Mouse (Mus musculus) spleen, adult 2 months (tissue): ENCODE measurements around the gene Gnl1. TPM values are rescaled to one million over a fixed set of nuclear protein-coding genes. Genes with fewer than 3 reads are reported as not detected.
A peak's percentile ranks its signal among the peaks of the same experiment; 100 is the strongest.
"Not testable (repeated sequence)": the region's sequence is repeated elsewhere in the genome, so short reads cannot be mapped to it uniquely, and the experiment has no call there.

Experiments
- DNase-seq, 2 experiments: peaks; one replicate each; pipeline versions ENCODE4 v3.0.0 to v3.0.0-alpha.2; 2012 to 2021; ENCODE audit warnings: low spot score in 2 of 2, low read depth in 1 of 2
- H3K27ac ChIP-seq: fragments of 200-500 bp; 2 replicates; pipeline ENCODE4 v1.5.1; 2012; ENCODE audit warnings: low read length, inconsistent platforms; ENCODE audit not compliant: insufficient read depth
- H3K27me3 ChIP-seq: fragments of 200-500 bp; 2 replicates; pipeline ENCODE4 v1.6.1; 2012; ENCODE audit warnings: mild to moderate bottlenecking, moderate library complexity, low read length, inconsistent platforms; ENCODE audit not compliant: control insufficient read depth, insufficient read depth
- H3K36me3 ChIP-seq: fragments of 200-500 bp; 2 replicates; pipeline ENCODE4 v1.6.1; 2012; ENCODE audit warnings: mild to moderate bottlenecking, low read length, inconsistent platforms; ENCODE audit not compliant: control insufficient read depth, insufficient read depth
- H3K4me1 ChIP-seq: fragments of 200-500 bp; 2 replicates; pipeline ENCODE4 v1.6.1; 2011; ENCODE audit warnings: inconsistent platforms; ENCODE audit not compliant: control insufficient read depth, insufficient read depth, insufficient read length
- H3K4me3 ChIP-seq: fragments of 200-500 bp; 2 replicates; pipeline ENCODE4 v1.5.1; 2011; ENCODE audit warnings: mild to moderate bottlenecking, inconsistent platforms; ENCODE audit not compliant: insufficient read depth, insufficient read length; ENCODE audit errors: extremely low read depth
- CTCF ChIP-seq: fragments of 200-500 bp; IDR thresholded peaks from 2 replicates; pipeline ENCODE4 v1.5.1; 2011; ENCODE audit warnings: mild to moderate bottlenecking, inconsistent platforms; ENCODE audit not compliant: insufficient read depth, insufficient read length, insufficient replicate concordance; ENCODE audit errors: extremely low read depth
- POLR2A ChIP-seq: fragments of 200-500 bp; IDR thresholded peaks from 2 replicates; pipeline ENCODE4 v1.6.1; 2011; ENCODE audit warnings: low read depth, low read length, inconsistent platforms
- WGBS: fragments of 180-500 bp; shearing (Covaris S2); methylation state at CpG from one replicate; pipeline ENCODE4 v1.1.7; 2018; 5-methylcytosine and 5-hydroxymethylcytosine counted together
- polyA plus RNA-seq: library from polyadenylated mRNA; depleted of rRNA; stranded (reverse); fragments of >200 nt; gene quantifications from 2 replicates; pipeline ENCODE4 v1.2.3, GENCODE M21; 2012

Gnl1 gene
- polyA plus RNA-seq, 1 experiment, result 28.9 TPM

DNA sequence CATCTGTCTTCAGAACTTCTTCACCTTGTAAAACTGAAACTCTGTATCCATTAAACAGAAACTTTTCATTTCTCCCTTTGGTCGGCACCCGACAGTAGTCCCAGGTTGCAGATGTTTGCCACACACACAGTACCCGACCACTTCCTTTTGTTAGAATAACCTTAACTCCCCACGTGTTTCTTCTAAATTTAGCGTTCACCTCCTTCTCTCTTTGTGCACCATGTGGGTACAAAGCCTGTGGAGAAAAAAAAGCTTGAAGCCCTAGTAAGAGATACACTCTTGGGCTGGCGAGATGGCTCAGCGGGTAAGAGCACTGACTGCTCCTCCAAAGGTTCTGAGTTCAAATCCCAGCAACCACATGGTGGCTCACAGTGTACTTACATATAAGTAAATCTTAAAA lies 19.7 kb downstream of the Gnl1 start:
- Histone ChIP-seq H3K4me3 (no peak overlapping the region), H3K4me1 (peaks cover 23% of the 10 kb centered on the region; the same call in 1 of the 2 replicates), H3K36me3 (0 out of 2 replicates have a peak, but pooled peaks cover 1% of the 10 kb centered on the region), H3K27ac (peak overlapping the region; percentile 58; the same call in 1 of the 2 replicates), H3K27me3 (no peaks in the 10 kb centered on the region)
- no peak for TF ChIP-seq CTCF
- DNase-seq, result peak; percentile 67 to 83
- WGBS, result 8% methylated on average over 7 of the region's 7 CpGs

GRCm38 (mm10) chr17:36000349-36000748 lies 20.7 kb downstream of the Gnl1 start:
- H3K27ac ChIP-seq, result peak overlapping the region; percentile 66
- TF ChIP-seq CTCF (no peak), POLR2A (no peak)
- no peak for DNase-seq
- no peak overlapping the region for H3K4me3 ChIP-seq
- H3K27me3 ChIP-seq, result no peaks in the 10 kb centered on the region
- H3K4me1 ChIP-seq, result peaks cover 22% of the 10 kb centered on the region; the same call in 1 of the 2 replicates
- peaks cover 3% of the 10 kb centered on the region for H3K36me3 ChIP-seq
- WGBS, result 53% methylated on average over 4 of the region's 4 CpGs

DNA sequence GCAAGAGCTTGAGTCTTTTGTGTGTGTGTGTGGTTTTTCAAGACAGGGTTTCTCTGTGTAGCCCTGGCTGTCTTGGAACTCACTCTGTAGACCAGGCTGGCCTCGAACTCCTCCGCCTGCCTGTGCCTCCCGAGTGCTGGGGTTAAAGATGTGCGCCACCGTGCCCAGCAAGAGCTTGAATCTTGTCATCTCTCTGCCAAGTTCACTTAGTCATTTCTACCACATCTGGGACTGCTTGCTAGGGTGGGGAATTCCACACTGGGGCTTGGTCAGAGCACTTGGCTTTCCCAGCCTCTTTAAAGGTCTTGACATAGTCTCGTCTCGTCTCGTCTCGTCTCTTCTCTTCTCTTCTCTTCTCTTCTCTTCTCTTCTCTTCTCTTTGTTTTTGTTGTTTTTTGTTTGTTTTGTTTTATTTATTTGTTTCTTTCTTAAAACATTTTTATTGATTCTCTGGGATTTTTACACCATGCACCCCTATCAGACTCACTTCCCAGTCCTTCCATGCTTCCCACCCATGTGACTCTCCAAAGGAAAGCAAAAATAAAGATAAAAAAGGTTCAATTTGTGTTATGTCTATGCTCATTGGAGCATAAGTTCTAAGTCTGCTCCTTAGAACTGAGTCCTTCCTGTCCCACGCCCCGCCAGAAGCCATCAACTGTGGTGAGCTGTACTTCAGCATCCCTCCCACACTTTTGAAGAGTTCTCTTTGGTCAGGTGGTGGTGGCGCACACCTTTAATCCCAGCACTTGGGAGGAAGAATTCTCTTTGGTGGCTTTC lies 21.7 kb downstream of the Gnl1 start:
- Histone ChIP-seq H3K27ac (peak overlapping the region; percentile 65), H3K4me1 (peaks cover 21% of the 10 kb centered on the region; the same call in 1 of the 2 replicates), H3K4me3 (no peak overlapping the region), H3K27me3 (no peaks in the 10 kb centered on the region), H3K36me3 (peaks cover 7% of the 10 kb centered on the region)
- peak in 1 of 2 experiments; percentile 56 for DNase-seq
- WGBS, result 34% methylated on average over 12 of the region's 12 CpGs
- no peak for TF ChIP-seq CTCF

GRCm38 (mm10) chr17:36001966-36002365 lies 22.3 kb downstream of the Gnl1 start:
- DNase-seq, result no peak
- H3K4me1 ChIP-seq, result peaks cover 21% of the 10 kb centered on the region; the same call in 1 of the 2 replicates
- no peak overlapping the region for H3K4me3 ChIP-seq
- no peak for TF ChIP-seq CTCF
- TF ChIP-seq POLR2A, result no peak
- 66% methylated on average over 6 of the region's 6 CpGs for WGBS
- H3K27me3 ChIP-seq, result no peaks in the 10 kb centered on the region
- H3K27ac ChIP-seq, result peak overlapping the region; percentile 54
- peaks cover 7% of the 10 kb centered on the region for H3K36me3 ChIP-seq

DNA sequence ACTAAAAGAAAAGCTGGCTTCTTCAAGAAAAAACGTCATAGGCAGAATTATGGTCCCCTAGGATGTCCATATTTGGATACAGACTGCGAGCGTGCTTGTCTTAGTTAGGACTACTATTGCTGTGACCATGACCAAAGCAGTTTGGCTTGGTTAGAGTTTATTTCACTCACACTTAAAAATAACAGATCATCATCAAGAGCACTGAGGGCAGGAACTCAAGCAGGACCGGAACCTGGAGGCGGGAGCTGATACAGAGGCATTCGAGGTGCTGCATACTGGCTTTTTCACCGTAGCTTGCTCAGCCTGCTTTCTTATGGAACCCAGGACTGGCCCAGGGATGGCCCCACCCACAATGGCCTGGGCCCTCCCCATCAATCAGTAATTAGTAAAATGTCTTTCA lies 23.7 kb downstream of the Gnl1 start:
- Histone ChIP-seq H3K36me3 (peaks cover 7% of the 10 kb centered on the region), H3K4me1 (peaks cover 18% of the 10 kb centered on the region; the same call in 1 of the 2 replicates), H3K27me3 (no peaks in the 10 kb centered on the region), H3K4me3 (no peak overlapping the region), H3K27ac (peak overlapping the region; percentile 1; the same call in 1 of the 2 replicates)
- 81% methylated on average over 7 of the region's 7 CpGs for WGBS
- TF ChIP-seq POLR2A (no peak), CTCF (no peak)
- no peak for DNase-seq

DNA sequence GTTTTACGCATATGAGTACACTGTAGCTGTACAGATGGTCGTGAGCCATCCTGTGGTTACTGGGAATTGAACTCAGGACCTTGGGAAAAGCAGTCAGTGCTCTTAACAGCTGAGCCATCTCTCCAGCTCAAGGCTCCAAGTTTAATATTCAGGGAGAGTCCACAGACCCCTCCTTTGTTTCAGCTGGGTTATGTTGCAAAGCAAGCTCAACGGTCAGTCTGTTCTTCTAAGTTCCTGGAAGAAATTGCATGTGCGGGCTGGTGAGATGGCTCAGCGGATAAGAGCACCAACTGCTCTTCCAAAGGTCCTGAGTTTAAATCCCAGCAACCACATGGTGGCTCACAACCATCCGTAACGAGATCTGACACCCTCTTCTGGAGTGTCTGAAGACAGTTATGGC lies 24.8 kb downstream of the Gnl1 start:
- not testable (repeated sequence) for H3K27me3 ChIP-seq, H3K27ac ChIP-seq, H3K4me3 ChIP-seq, H3K36me3 ChIP-seq, DNase-seq
- 88% methylated on average over 7 of the region's 7 CpGs for WGBS
- peaks cover 18% of the 10 kb centered on the region; the same call in 1 of the 2 replicates for H3K4me1 ChIP-seq

DNA sequence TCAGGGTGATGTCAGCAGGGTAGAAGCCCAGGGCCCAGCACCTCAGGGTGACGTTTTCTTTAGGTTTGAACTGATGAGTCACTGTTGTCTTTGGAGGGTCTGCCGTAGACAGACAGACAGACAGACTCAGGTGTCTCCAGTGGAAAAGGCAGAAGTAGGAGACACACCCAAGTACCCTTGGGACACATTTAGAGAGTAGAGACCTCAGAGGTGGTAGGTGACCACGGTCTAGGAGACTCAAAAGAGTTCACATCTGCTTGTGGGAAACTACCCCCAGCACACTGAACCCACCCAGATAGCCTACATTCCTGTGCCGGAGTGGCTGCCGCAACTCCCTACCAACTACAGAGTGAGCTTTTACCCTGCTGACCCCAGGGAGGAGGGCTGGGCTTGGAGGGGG lies 35.3 kb downstream of the Gnl1 start:
- no peak for DNase-seq
- TF ChIP-seq CTCF (no peak), POLR2A (no peak)
- Histone ChIP-seq H3K27ac (no peak overlapping the region), H3K4me3 (no peak overlapping the region), H3K4me1 (peaks cover 9% of the 10 kb centered on the region; the same call in 1 of the 2 replicates), H3K36me3 (peaks cover 33% of the 10 kb centered on the region), H3K27me3 (no peaks in the 10 kb centered on the region)
- WGBS, result 91% methylated on average over 5 of the region's 5 CpGs
